Mouse (Mus musculus): Measurements from ENCODE around the gene Gmcl1.

Gmcl1 gene

GRCm38 (mm10) chr6:86736313-86736712 lies 3.1 kb upstream of the Gmcl1 start:
- no peak for DNase-seq (ENCODE audit: low read depth, low spot score)

- DNase-seq (ENCODE audit: low read depth, low spot score): peak; percentile 32
Observed at GRCm38 (mm10) chr6:86732276-86733173, 658 bp downstream of the Gmcl1 start.

- DNase-seq (ENCODE audit: low read depth, low spot score): no peak
Observed at GRCm38 (mm10) chr6:86728711-86729110, 4.5 kb downstream of the Gmcl1 start.

GRCm38 (mm10) chr6:86721977-86722376 lies 11.2 kb downstream of the Gmcl1 start:
- no peak for DNase-seq (ENCODE audit: low read depth, low spot score)

GRCm38 (mm10) chr6:86708072-86708774 lies 25.0 kb downstream of the Gmcl1 start:
- no peak for DNase-seq (ENCODE audit: low read depth, low spot score)

- DNase-seq (ENCODE audit: low read depth, low spot score): no peak
Observed at GRCm38 (mm10) chr6:86702577-86702976, 30.6 kb downstream of the Gmcl1 start.

- DNase-seq (ENCODE audit: low read depth, low spot score): no peak
Observed at GRCm38 (mm10) chr6:86697903-86698302, 35.3 kb downstream of the Gmcl1 start.

GRCm38 (mm10) chr6:86696213-86696612 lies 37.0 kb downstream of the Gmcl1 start:
- no peak for DNase-seq (ENCODE audit: low read depth, low spot score)

- DNase-seq (ENCODE audit: low read depth, low spot score): peak; percentile 57
Observed at GRCm38 (mm10) chr6:86694465-86694864, 38.7 kb downstream of the Gmcl1 start.

GRCm38 (mm10) chr6:86689671-86690070 lies 43.5 kb downstream of the Gmcl1 start:
- no peak for DNase-seq (ENCODE audit: low read depth, low spot score)

GRCm38 (mm10) chr6:86686971-86687370 lies 46.2 kb downstream of the Gmcl1 start:
- DNase-seq (ENCODE audit: low read depth, low spot score): no peak

- no peak for DNase-seq (ENCODE audit: low read depth, low spot score)
Observed at GRCm38 (mm10) chr6:86684655-86685011, 48.5 kb downstream of the Gmcl1 start.

GRCm38 (mm10) chr6:86683872-86684654 lies 49.1 kb downstream of the Gmcl1 start, which contains the start of gene Snrnp27:
Gene Snrnp27 (minus strand): TSS chr6:86684522.
- DNase-seq (ENCODE audit: low read depth, low spot score): peak; percentile 83

GRCm38 (mm10) chr6:86681289-86681688 lies 51.9 kb downstream of the Gmcl1 start:
- no peak for DNase-seq (ENCODE audit: low read depth, low spot score)

- DNase-seq (ENCODE audit: low read depth, low spot score): no peak
Observed at GRCm38 (mm10) chr6:86678341-86678740, 54.8 kb downstream of the Gmcl1 start.

- peak; percentile 77 for DNase-seq (ENCODE audit: low read depth, low spot score)
Observed at GRCm38 (mm10) chr6:86670873-86671272, 62.3 kb downstream of the Gmcl1 start.

GRCm38 (mm10) chr6:86669240-86669727 lies 63.9 kb downstream of the Gmcl1 start:
- peak; percentile 99 for DNase-seq (ENCODE audit: low read depth, low spot score)

- DNase-seq (ENCODE audit: low read depth, low spot score): no peak
Observed at GRCm38 (mm10) chr6:86668580-86669239, 64.5 kb downstream of the Gmcl1 start, which contains the start of gene Mxd1. Gene Mxd1 (minus strand): TSS chr6:86669161.

- DNase-seq (ENCODE audit: low read depth, low spot score): no peak
Observed at GRCm38 (mm10) chr6:86667061-86667460, 66.1 kb downstream of the Gmcl1 start.

- no peak for DNase-seq (ENCODE audit: low read depth, low spot score)
Observed at GRCm38 (mm10) chr6:86665560-86666307, 67.4 kb downstream of the Gmcl1 start.
